Mouse (Mus musculus): ENCODE measurements around the gene Crim1.

Gene Crim1

GRCm38 (mm10) chr17:78290153-78290876, 90.3 kb downstream of the Crim1 start:
- no peak for DNase-seq

GRCm38 (mm10) chr17:78291030-78291429, 91.0 kb downstream of the Crim1 start:
- no peak for DNase-seq

GRCm38 (mm10) chr17:78292301-78292700, 92.3 kb downstream of the Crim1 start:
- no peak for DNase-seq

GRCm38 (mm10) chr17:78292827-78293488, 92.9 kb downstream of the Crim1 start:
- no peak for DNase-seq

GRCm38 (mm10) chr17:78295979-78296378, 95.9 kb downstream of the Crim1 start:
- DNase-seq = no peak

GRCm38 (mm10) chr17:78298140-78298539, 98.1 kb downstream of the Crim1 start:
- no peak for DNase-seq

DNA sequence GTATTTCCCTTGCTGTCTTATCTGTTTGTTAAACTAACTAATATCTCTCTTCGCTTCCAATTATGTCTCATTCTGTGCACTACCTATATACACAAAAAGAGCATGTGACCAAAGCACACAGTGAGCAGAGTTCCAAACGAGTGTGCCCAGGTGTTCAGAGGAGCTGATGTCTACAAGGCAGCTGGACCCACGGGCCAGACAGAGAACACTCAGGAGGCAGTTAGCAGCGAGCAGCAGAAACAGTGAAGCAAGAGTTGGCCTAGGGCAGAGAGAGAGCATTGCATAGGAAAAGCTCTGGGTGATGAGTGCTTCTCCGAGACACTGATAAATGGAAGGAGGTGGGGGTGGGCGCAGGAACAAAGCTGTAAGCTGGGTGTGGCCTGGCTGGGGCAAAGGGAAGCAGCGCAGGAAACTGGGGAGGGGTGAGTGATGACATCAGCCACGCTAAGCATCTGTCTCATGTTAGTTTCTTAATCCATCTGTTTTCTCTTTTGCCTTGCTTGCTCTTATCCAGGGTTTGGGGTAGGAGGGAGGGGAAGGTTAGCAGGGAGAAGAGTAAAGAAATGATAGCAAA, 99.0 kb downstream of the Crim1 start:
- DNase-seq = no peak

GRCm38 (mm10) chr17:78303053-78303452, 103.0 kb downstream of the Crim1 start:
- DNase-seq = no peak

DNA sequence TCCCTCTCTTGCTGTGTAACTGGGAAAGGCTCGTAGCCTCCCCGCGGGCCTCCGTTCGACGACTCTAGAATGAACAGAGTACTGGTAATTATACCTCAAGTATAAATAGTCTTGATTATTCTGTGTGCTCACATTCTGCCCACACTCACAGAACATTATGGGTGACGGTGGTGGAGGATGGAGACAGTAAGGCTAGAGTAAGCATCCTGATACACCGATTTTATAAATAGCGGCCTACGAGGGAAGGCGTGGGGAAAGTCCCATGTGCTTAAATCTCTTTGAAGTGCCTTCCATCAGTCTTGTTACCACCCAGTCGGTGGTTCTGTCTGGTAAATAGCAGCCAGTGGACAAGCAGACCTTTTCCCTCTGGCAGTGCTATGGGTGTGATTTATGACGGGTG, 104.0 kb downstream of the Crim1 start:
- DNase-seq = no peak

- no peak for DNase-seq
These were observed 106.4 kb downstream of the Crim1 start for GRCm38 (mm10) chr17:78306434-78306833.

DNA sequence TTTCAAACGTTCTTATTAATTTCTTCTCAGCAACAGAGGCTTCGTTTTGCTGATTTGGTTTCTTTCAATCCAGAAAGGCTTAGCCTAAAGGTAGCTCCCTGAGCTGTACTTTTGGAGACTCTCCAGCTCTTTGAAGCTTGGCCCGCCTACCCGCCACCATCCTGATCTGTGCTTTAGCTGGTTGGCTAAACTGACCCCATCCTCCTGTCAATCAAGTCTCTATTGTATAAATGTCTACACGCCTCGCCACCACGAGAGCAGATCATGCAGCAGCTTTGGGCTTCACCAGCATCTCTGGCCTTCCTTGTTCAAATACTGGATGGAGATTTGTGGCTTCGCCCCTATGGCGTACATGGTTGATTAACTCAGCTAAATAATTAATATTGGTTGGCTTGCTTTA, 108.2 kb downstream of the Crim1 start:
- DNase-seq = no peak

DNA sequence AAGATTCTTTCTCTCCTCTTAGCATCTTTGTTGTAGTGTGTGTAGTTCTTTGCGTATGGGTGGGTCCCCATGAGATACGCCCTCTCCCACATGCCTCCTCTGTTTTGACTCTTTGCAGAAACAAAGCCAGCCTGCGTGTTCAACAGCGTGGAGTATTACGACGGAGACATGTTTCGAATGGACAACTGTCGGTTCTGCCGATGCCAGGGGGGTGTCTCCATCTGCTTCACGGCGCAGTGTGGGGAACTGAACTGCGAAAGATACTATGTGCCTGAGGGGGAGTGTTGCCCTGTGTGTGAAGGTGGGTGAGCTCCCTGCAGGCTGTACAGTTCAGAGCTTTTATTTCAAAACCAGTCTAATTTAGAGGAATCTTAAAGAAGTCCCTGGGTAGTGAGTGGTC, 113.0 kb downstream of the Crim1 start:
- no peak for DNase-seq

GRCm38 (mm10) chr17:78313612-78314011, 113.6 kb downstream of the Crim1 start:
- no peak for DNase-seq

- no peak for DNase-seq
These were observed 115.6 kb downstream of the Crim1 start for GRCm38 (mm10) chr17:78315659-78316058.

DNA sequence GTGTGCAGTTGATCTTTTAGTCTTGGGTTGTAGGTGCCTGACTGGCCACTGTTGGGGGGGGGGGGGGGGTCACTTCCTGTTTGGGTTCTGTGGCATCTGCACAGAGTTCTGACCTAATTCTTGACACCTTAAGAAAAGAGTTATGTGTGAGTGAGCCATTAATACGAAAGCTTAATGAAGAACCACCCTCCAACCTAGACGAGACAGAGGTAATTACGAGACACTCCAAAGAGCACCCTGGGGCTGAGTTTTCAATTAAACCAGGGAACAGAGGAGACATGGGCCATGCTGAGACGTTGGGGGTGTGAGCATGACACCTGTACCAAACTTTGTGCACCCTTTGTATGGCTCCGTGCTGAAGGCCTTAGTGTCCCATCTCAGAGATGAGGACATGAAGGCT, 117.3 kb downstream of the Crim1 start:
- DNase-seq = no peak

DNA sequence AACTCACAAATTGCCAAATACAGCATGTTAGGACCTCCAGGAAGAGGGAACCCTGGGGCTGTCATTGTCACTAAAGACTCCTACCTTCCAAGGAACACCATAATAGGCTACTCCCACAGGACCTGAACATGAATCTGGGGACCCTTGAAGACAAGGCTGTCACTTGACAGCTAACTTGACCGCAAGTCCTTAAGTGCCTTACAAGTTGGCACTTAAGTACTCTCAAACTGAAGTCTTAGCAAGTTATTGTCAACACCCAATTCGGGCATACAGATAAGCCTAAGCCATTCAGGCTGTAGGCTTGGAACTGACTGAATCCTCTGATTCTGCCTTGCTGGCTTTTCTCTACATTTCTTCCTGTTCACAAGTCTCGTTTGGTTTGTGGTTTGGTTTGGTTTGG, 118.8 kb downstream of the Crim1 start:
- no peak for DNase-seq

DNA sequence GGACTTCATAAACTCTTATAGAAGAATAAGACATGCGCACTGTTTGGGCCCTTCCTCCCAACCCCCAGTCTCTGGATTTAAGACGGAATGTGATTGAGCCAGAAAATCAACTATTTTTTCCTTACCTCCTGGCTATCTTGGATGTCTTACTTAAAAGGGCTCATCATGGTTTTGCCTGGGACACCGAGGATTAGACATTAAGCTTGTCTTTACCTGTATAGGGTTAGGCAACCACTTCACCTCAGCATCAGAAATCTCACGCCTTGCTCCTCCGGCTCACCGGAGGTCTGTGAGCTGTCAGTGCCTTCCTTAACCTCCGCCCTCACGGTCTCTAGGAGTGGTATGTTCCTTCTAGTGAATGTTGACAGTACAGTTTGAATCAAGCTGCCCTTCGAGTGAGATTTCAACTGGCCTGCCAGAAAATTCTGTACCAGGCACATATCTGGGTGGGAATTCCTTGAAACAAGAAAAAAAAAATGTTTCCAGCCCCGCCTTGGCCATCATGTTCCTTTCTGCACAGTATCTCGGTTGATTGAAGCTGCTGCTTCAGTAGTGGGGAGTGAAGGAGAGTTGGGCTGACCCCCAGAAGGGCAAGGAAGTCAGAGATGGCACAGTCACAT, 121.3 kb downstream of the Crim1 start:
- DNase-seq = no peak

DNA sequence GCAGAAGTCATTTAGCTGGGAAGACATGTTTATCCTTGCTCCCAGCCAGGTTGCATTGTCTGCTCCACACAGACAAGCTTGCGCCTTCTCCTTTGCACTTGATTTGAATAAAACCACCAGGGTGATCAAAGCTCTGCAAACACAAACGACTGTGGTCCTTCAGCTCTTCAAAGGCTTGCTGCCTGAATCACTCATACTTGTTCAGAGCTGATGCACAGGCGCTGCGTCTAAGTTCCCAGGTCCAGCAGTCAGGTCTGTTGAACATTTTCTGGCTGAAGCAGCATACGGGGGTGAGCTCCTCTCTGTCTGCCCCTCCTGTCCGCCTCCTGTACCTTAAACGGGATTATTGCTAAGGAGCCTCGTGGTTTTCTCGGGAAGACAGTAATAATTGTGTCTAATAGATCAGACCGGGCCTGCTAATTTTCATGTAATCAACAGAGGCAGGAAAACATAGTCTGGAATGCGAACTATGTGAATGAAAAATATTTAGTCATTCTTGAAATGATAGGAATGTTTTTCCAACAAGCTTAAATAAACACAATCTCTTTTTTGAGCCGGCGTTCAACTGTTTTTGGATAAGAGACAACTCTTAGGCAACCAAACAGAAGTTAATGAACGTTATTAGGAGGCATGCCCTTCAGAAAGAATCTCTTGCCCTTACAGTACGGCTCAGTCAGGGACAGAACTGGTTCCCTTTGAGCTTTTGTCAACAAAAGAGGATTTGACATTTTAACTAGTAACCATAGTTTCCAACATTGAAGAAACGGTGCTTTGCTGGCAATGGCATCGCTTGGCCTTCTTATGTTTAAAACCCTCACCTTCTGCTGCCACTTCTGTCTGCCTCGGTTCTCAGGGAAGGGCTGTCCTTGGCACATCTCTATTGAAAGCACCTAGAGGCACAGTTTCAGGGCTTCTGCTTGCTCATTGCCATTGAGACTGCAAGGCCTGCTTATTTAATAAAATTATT, 122.6 kb downstream of the Crim1 start:
- no peak for DNase-seq

DNA sequence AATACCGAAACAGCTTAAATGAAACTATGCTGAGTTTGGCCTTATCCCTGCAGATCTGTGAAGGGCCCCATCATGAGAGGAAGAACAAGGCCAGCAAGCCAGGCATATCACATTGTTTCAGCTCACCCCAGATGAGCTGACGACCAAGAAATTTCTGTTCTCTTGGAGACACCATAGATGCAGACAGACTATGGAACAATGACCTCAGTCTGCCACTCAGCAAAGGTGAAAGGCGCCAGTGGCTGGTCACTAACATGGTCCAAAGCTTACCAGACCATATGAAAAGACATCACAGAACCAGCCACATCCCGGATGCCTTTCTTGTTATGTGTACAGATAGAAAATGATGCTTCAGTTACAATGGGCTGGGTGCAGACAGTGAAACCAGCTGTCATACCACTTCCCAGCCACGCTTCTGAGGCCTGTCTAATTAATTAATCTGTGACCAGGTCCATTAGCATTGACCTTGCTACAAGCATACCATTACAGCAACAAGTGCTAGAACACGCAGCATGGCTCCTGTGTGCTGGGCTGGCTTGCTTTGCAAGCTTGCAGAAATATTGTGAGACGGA, 125.8 kb downstream of the Crim1 start:
- DNase-seq = no peak

DNA sequence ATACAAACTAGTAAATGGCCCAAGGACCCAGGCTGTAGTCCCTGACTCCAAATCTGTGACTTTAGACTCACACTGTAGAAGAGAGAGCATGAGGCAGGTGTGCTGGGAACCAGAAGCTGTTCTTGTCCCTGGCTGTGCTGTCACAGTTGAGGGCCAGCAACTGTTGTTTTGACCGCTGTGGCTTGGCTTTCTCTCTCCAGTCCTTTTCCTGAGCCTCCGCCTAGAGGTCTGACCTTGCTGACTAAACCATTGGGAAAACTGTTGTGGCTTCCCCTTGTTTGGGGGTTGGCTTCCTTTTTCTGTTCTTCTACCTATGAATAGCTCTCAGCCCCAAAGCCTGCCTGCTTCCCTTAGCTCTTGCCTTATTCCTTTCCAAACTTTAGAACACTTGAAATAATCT, 126.3 kb downstream of the Crim1 start:
- no peak for DNase-seq

DNA sequence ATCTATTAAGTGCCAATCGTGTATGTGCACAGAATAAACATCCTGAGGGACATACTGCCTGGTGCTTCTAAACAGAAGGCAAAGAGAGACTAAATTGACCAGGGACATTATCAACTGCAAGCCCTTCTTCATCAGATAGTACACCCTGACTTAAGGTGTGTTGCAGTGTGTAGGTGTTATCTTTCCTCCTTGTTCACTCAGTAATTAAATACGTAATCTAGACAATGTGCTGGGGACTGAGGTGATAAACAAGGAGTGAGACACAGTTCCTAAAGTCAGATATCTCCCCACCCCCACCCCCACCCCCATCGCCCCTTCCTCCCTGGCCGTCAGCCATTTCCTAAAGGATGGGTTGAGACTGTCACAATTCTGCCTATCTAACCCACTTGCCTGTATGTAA, 127.1 kb downstream of the Crim1 start:
- DNase-seq = no peak

DNA sequence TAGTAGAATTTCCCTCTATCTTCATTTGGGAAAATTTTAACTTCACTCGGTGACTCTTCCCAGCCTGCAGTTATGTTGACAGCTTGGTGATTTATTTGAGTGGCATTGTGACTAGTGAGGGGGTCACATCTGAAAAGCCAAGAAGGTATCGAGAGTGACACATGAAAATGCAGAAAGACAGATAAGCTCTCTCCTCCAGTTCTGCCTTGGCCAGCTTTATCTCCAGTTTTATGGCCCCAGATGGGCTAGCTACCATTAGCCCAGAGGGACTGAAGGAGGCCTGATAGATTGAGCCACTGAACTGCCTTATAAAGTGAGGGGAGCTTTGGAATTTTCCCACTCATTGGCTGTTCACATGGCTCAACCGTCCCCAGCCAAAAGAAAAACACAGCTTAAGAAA, 128.2 kb downstream of the Crim1 start:
- no peak for DNase-seq

Measured in cerebellum, postnatal 25 days (tissue).